Mouse (Mus musculus): Measurements from ENCODE around the gene D930007J09Rik. TPM values are rescaled to one million over a fixed set of nuclear protein-coding genes. Genes with fewer than 3 reads are reported as not detected.

The D930007J09Rik gene
- polyA plus RNA-seq, 1 experiment = not detected

GRCm38 (mm10) chr13:32839314-32839713 is 36.7 kb upstream of the D930007J09Rik start:
- 55% methylated on average over 1 of the region's 1 CpGs for WGBS
- Histone ChIP-seq H3K27ac (ENCODE audit: insufficient read depth, low read depth, low read length) (no peak overlapping the region), H3K4me1 (ENCODE audit: control insufficient read depth, insufficient read depth, low read length) (no peaks in the 10 kb centered on the region), H3K4me3 (ENCODE audit: insufficient read depth, low read depth, low read length) (no peak overlapping the region)
- TF ChIP-seq POLR2A (IDR thresholded peaks at IDR 0.05; ENCODE audit: insufficient read depth, low read depth, low read length) (no peak), CTCF (IDR thresholded peaks at IDR 0.05; ENCODE audit: insufficient read depth, low read depth, low read length) (no peak)

- no peak overlapping the region for H3K27ac ChIP-seq (ENCODE audit: insufficient read depth, low read depth, low read length)
- H3K4me1 ChIP-seq (ENCODE audit: control insufficient read depth, insufficient read depth, low read length) = no peaks in the 10 kb centered on the region
- TF ChIP-seq CTCF (IDR thresholded peaks at IDR 0.05; ENCODE audit: insufficient read depth, low read depth, low read length) (no peak), POLR2A (IDR thresholded peaks at IDR 0.05; ENCODE audit: insufficient read depth, low read depth, low read length) (no peak)
- H3K4me3 ChIP-seq (ENCODE audit: insufficient read depth, low read depth, low read length) = no peak overlapping the region
- WGBS = 94% methylated on average over 5 of the region's 5 CpGs
Observed at GRCm38 (mm10) chr13:32834513-32834912, 31.9 kb upstream of the D930007J09Rik start.

DNA sequence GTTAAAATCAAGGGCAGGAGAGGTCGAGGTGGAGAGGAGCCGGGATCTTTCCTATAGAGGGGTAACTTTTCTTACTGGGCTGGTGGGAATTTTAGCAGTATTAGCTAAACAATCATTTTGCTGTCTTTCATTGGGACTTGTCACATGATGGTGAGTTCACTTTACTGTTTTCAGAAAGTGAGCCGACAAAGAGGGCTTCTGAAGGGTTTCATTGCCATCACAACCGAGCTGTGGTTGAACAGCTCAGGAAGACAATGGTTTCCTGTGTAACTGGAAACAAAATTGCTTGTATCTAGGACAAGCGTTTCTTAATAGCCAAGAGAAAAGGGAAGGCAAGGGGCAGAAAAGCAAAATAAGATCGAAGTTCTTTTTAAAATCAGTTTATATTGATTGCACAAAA is 30.6 kb upstream of the D930007J09Rik start:
- H3K27ac ChIP-seq (ENCODE audit: insufficient read depth, low read depth, low read length) = no peak overlapping the region
- no peaks in the 10 kb centered on the region for H3K4me1 ChIP-seq (ENCODE audit: control insufficient read depth, insufficient read depth, low read length)
- WGBS = 42% methylated on average over 6 of the region's 6 CpGs
- no peak for TF ChIP-seq CTCF (IDR thresholded peaks at IDR 0.05; ENCODE audit: insufficient read depth, low read depth, low read length)
- no peak for TF ChIP-seq POLR2A (IDR thresholded peaks at IDR 0.05; ENCODE audit: insufficient read depth, low read depth, low read length)
- no peak overlapping the region for H3K4me3 ChIP-seq (ENCODE audit: insufficient read depth, low read depth, low read length)

- TF ChIP-seq CTCF (IDR thresholded peaks at IDR 0.05; ENCODE audit: insufficient read depth, low read depth, low read length) (no peak), POLR2A (IDR thresholded peaks at IDR 0.05; ENCODE audit: insufficient read depth, low read depth, low read length) (no peak)
- no peak overlapping the region for H3K27ac ChIP-seq (ENCODE audit: insufficient read depth, low read depth, low read length)
- no peaks in the 10 kb centered on the region for H3K4me1 ChIP-seq (ENCODE audit: control insufficient read depth, insufficient read depth, low read length)
- H3K4me3 ChIP-seq (ENCODE audit: insufficient read depth, low read depth, low read length) = no peak overlapping the region
- 68% methylated on average over 3 of the region's 3 CpGs for WGBS
Observed at GRCm38 (mm10) chr13:32832776-32833175, 30.1 kb upstream of the D930007J09Rik start.

- no peak for TF ChIP-seq POLR2A (IDR thresholded peaks at IDR 0.05; ENCODE audit: insufficient read depth, low read depth, low read length)
- no peak for TF ChIP-seq CTCF (IDR thresholded peaks at IDR 0.05; ENCODE audit: insufficient read depth, low read depth, low read length)
- H3K27ac ChIP-seq (ENCODE audit: insufficient read depth, low read depth, low read length) = no peak overlapping the region
- H3K4me3 ChIP-seq (ENCODE audit: insufficient read depth, low read depth, low read length) = no peak overlapping the region
Observed at GRCm38 (mm10) chr13:32831505-32832273, 29.0 kb upstream of the D930007J09Rik start.

GRCm38 (mm10) chr13:32828886-32829285 is 26.2 kb upstream of the D930007J09Rik start:
- WGBS = 66% methylated on average over 4 of the region's 4 CpGs

More at GRCm38 (mm10) chr13:32831505-32832273, 29.0 kb upstream of the D930007J09Rik start:
- 88% methylated on average over 3 of the region's 3 CpGs for WGBS
- no peaks in the 10 kb centered on the region for H3K4me1 ChIP-seq (ENCODE audit: control insufficient read depth, insufficient read depth, low read length)

GRCm38 (mm10) chr13:32827951-32828350 is 25.3 kb upstream of the D930007J09Rik start:
- Histone ChIP-seq H3K4me3 (ENCODE audit: insufficient read depth, low read depth, low read length) (no peak overlapping the region), H3K27ac (ENCODE audit: insufficient read depth, low read depth, low read length) (no peak overlapping the region), H3K4me1 (ENCODE audit: control insufficient read depth, insufficient read depth, low read length) (no peaks in the 10 kb centered on the region)
- no peak for TF ChIP-seq POLR2A (IDR thresholded peaks at IDR 0.05; ENCODE audit: insufficient read depth, low read depth, low read length)
- no peak for TF ChIP-seq CTCF (IDR thresholded peaks at IDR 0.05; ENCODE audit: insufficient read depth, low read depth, low read length)
- 65% methylated on average over 4 of the region's 4 CpGs for WGBS

More at GRCm38 (mm10) chr13:32828886-32829285, 26.2 kb upstream of the D930007J09Rik start:
- H3K27ac ChIP-seq (ENCODE audit: insufficient read depth, low read depth, low read length) = no peak overlapping the region
- no peak for TF ChIP-seq CTCF (IDR thresholded peaks at IDR 0.05; ENCODE audit: insufficient read depth, low read depth, low read length)
- TF ChIP-seq POLR2A (IDR thresholded peaks at IDR 0.05; ENCODE audit: insufficient read depth, low read depth, low read length) = no peak
- no peak overlapping the region for H3K4me3 ChIP-seq (ENCODE audit: insufficient read depth, low read depth, low read length)
- H3K4me1 ChIP-seq (ENCODE audit: control insufficient read depth, insufficient read depth, low read length) = no peaks in the 10 kb centered on the region

DNA sequence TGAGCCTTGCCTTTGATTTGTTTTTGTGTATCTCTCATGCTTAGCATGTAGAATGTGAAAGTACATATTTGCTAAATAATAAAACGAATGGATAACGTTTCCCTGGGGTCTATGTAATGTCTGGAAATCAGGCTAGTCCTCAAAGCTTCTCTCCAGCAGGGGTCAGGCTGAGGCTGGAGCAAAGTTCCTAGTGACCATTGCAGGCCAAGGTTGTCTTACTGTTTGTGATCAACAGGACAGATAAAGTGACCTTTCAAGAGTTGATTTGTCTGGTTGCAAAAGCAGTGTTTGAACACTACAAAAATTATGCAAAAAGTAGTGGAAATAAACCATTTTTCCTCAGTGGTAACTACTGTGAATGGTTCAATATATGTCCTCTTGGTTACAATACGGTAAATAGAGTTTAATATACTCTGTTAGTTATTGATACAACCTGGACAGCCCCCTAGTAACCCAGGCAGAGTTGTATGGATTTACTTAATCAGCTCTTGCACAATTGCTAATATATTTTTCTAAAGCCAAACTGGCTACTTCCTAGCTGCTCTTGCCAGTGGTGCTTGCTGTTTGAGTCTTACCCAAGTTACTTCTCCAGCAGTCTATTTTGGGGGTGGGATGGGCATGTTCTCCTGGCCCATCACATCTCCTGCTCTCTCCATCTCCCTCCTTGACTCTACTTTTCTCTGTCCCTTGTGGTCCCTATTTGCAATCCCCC is 24.6 kb upstream of the D930007J09Rik start:
- 76% methylated on average over 3 of the region's 3 CpGs for WGBS
- TF ChIP-seq CTCF (IDR thresholded peaks at IDR 0.05; ENCODE audit: insufficient read depth, low read depth, low read length) = no peak
- no peak for TF ChIP-seq POLR2A (IDR thresholded peaks at IDR 0.05; ENCODE audit: insufficient read depth, low read depth, low read length)
- no peak overlapping the region for H3K27ac ChIP-seq (ENCODE audit: insufficient read depth, low read depth, low read length)
- H3K4me1 ChIP-seq (ENCODE audit: control insufficient read depth, insufficient read depth, low read length) = no peaks in the 10 kb centered on the region
- H3K4me3 ChIP-seq (ENCODE audit: insufficient read depth, low read depth, low read length) = no peak overlapping the region

DNA sequence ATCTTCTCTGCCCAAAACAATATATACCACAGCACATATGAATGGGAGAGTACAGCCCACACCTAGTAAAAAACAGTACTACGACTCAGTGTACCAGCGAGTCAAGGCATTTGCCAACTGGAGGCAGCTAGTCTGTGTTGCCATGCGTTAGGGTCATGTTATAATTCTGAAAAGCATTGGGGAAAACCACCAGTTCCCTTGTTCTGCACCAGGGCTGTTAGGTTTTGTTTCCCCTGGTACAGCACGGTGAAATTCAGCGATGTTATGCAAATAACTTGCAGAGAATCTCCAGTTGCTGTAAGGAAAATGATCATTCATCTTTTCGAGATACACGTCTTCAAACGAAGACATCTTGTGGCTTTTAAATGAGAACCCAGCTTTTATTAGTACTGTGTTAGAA is 22.9 kb upstream of the D930007J09Rik start:
- 94% methylated on average over 8 of the region's 8 CpGs for WGBS
- H3K4me1 ChIP-seq (ENCODE audit: control insufficient read depth, insufficient read depth, low read length) = peaks cover 4% of the 10 kb centered on the region
- TF ChIP-seq CTCF (IDR thresholded peaks at IDR 0.05; ENCODE audit: insufficient read depth, low read depth, low read length) = no peak
- TF ChIP-seq POLR2A (IDR thresholded peaks at IDR 0.05; ENCODE audit: insufficient read depth, low read depth, low read length) = no peak

More for the DNA sequence above, 22.9 kb upstream of the D930007J09Rik start:
- no peak overlapping the region for H3K27ac ChIP-seq (ENCODE audit: insufficient read depth, low read depth, low read length)
- no peak overlapping the region for H3K4me3 ChIP-seq (ENCODE audit: insufficient read depth, low read depth, low read length)
